Mouse (Mus musculus): ENCODE results near the gene Sstr2. TPM values are rescaled to one million over a fixed set of nuclear protein-coding genes. Genes with fewer than 3 reads are reported as not detected.

The Sstr2 gene
- total RNA-seq (2017): not detected in 2 replicates

DNA sequence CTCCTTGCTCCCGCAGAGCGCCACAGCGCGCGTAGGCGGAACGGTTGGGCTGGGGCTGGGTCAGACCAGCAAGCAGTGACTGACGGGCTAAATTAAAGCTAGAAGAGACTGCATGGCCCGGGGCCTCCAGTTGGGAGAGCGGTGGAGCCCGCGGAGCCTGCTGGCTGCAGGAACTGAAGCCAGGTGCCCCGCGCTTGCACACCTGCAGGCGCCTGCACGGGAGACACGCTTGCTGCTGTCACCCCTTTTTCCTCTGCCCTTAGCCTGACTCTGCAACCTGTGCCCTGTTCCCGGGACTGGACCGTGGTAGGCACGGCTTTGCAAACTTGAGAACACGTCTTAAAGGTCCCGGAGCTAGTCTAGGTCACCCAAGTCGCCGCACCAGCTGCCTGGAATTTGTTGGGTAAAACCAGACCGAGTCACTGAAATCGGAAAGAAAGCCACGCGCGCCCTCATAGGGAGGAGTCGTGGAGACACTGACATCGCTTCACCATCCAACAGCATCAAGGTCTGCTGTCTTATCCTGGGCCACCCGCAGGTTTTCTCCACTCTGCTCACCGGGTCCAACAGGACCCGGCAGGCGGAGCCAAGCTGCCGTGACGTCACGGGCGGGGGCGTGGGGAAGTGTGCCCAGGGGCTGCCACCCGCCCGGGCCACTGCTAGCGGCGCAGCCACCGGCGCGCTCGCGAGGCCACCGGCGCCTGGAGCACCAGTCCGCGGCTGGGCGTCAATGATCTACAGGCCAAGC, at the start of gene Sstr2:
TSS of gene Sstr2 (plus strand) at position 671 of the 748 bp plus-strand sequence.
- ATAC-seq (ENCODE audit: extremely low read depth, insufficient number of reproducible peaks, low FRiP score, poor library complexity, severe bottlenecking): peak; percentile 23; the same call in 1 of the 2 replicates

DNA sequence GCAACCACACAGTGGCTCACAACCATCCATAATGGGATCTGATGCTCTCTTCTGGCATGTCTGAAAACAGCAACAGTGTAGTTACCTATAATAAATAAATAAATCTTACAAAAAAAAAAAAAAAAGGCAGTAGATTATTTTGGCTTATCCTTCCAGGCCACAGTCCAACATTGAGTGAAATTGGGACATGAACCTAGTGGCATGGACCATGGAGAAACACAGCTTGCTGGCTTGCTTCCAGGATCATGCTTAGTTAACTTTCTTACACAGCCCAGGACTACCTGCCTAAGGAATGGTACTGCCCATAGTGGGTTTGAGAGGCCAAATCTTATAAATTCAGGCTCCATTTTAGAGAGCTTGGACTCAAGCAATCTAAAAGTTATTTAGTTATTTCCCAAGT, 47.5 kb upstream of the Sstr2 start:
- ATAC-seq (ENCODE audit: extremely low read depth, insufficient number of reproducible peaks, low FRiP score, poor library complexity, severe bottlenecking): no peak

DNA sequence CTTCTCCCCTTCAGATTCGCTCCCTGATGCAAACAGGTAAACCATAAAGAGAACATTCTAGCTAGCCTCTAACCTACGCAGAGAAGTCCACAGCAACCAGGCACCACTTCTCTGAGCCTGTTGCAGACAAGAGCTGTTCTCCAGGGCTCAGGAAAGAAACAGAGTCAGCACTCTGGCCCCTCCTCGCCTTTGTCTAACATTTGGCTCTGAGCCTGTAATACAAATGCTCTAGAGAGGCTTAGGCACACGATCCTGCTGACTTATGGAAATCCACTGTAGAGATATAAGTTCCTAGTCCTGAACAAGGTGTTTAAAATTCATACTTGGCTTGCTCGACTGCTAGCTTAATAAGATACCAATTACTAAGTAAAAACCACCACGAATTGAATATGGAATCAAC, 46.5 kb upstream of the Sstr2 start:
- ATAC-seq (ENCODE audit: extremely low read depth, insufficient number of reproducible peaks, low FRiP score, poor library complexity, severe bottlenecking): no peak

DNA sequence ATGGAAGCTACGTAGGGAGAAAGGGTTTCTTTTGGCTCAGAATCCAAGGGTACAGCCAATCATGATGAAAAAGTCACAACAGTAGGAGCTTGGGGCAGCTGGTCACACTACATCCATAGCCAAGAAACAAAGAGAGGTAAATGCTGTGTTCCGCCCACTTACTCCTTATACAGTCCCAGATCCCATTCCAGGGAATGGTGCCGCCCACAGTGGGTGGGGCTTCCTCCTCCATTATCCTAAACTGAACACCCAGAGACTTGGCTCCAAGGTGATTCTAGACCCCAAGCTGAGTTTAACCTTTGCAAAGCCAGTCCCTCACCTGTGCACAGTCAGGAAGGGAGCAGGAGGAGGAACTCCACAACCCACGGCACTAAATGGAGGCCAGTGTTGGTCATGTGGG, 41.9 kb upstream of the Sstr2 start:
- ATAC-seq (ENCODE audit: extremely low read depth, insufficient number of reproducible peaks, low FRiP score, poor library complexity, severe bottlenecking): no peak

DNA sequence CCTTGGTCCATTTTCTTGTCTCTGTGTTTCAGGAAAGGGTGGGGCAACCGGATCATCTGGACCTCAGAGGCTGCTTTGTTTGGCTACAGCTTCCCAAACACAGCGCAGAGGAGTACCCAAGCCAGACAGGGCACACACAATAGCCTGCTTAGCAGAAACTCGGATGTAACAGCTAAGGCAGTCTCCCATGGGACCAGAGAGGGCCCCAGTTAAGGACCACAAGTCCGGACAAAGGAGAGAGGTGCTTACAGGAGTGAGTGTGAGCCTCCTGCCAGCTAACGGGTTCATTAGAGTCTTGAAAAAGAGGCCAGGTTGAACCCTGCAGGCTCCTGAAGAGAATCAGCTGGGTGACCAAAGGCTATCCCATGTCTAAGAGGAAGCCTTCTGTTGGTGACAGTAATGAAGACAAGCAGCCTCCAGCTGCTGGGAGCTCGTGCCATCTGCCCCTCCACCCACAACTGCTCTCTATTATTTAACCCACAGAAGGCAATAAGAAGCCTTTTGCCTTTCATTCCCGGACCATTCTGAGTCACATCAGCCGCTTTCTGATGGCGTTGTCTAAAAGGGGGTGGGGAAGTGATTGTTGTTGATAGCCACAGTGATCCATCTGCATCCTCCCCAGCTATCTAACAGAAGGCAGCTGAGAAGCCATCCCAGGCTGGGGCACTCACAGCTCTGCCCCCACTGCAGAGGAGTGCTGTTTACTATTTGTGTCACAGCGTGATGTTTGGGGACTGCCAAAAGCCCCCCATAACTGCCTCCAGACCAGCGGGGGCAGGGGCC, 35.1 kb upstream of the Sstr2 start:
- ATAC-seq (ENCODE audit: extremely low read depth, insufficient number of reproducible peaks, low FRiP score, poor library complexity, severe bottlenecking): no peak

DNA sequence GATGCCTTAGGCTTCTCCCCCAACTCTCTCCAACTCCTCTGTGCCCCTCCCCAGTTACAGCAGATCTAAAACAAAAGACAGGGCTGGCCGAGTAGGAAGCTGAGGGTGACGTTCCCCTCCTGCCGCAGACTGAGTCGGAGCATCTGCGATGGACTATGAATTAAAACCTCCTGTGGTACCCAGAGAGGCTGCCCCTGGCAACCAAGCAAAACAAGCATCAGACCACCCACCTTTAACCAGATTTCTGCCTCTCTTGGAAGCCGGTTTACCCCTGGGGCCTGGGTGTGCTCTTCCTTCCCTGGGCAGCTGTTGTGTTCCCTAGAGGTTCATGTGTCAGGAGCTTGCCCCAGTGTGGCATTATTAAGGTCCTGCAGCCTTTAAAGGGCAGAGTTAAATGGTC, 32.7 kb upstream of the Sstr2 start:
- no peak for ATAC-seq (ENCODE audit: extremely low read depth, insufficient number of reproducible peaks, low FRiP score, poor library complexity, severe bottlenecking)

DNA sequence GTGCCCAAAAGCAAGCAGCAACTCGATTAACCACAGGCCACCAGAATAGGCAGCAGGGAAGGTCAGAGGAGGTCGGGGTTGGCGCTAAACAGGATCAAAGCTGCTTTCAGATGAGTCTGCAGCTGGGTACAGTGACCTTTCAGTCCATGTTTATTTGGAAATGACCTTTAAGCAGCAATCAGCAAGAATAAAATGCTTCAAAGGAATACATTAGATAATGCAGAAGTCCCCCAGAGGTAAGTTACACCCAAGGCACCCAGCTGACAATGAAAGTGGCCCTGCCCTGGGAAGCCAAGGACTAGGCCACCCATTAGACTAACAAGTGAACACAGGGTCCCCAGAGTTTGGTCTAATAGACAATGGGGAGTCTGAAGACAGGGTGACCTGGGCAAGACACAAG, 30.2 kb upstream of the Sstr2 start:
- ATAC-seq (ENCODE audit: extremely low read depth, insufficient number of reproducible peaks, low FRiP score, poor library complexity, severe bottlenecking): no peak

DNA sequence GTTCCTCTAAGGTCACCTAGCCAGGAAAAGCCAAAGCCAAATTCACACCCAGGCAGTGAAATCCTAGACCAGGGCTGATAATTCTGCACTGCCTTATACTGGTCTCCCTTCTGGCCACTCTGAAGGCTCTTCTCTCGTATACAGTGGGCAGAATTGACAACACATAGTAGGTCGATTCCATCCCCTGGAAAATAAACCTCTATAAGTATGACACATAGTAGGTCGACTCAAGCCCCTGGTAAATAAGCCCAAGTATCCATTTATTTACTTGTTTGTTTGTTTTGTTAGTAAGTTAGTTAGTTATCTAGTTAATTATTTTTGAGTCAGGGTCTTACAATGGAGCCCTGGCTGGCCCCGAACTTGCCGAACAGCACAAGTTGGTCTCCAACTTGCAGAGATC, 24.0 kb upstream of the Sstr2 start:
- no peak for ATAC-seq (ENCODE audit: extremely low read depth, insufficient number of reproducible peaks, low FRiP score, poor library complexity, severe bottlenecking)

DNA sequence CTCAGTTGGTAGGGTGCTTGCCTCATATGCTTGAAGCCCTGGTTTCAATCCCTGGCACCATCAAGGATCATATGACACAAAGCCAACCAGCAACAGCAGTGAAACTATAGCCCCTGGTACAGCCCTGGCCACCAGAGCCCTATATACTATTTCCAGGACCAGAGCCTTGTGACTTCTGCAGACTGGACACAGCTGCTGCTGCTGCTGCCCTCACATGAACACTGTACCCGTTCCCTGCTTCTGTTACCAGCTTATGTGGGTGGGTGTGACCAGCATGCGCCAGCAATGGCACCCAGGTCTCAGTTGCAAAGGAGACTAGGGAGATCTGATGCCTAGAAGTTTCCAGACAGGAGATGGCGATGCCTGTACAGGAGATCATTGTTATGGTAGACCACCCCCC, 21.5 kb upstream of the Sstr2 start:
- ATAC-seq (ENCODE audit: extremely low read depth, insufficient number of reproducible peaks, low FRiP score, poor library complexity, severe bottlenecking): no peak

DNA sequence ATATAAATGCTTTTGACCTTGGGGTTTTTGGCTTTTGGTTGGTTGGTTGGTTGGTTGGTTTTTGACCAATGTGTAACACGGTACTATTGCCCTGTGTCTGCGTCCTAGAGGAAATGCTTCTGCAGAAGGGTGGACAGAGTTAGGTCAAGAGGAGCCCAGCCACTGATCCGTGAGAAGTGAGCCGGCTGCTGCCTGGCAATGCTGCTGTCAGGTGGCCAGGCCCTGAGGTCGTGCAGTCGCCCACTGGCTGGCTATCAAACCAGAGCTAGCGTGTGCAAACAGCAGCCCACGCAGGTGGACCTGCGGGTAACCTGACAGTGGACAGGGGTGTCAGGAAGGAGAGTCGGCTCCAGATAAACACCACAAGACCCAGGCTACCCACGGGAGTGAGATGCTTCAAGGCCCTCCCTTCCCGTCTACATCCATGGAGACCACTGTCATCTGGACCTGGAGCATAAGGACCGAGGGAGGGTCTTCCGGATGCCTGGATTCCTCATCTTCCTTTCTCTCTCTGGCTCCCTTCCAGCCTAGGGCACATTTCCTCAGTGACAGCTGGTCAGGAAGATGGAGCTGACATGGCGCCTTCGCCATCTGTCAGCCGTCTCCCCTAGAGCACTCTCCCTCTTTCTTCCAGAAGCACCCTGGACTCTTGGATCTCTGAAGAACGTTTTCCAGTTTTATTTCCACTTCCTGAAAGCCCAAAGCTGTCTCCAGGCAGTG, 18.5 kb upstream of the Sstr2 start:
- ATAC-seq (ENCODE audit: extremely low read depth, insufficient number of reproducible peaks, low FRiP score, poor library complexity, severe bottlenecking): no peak

DNA sequence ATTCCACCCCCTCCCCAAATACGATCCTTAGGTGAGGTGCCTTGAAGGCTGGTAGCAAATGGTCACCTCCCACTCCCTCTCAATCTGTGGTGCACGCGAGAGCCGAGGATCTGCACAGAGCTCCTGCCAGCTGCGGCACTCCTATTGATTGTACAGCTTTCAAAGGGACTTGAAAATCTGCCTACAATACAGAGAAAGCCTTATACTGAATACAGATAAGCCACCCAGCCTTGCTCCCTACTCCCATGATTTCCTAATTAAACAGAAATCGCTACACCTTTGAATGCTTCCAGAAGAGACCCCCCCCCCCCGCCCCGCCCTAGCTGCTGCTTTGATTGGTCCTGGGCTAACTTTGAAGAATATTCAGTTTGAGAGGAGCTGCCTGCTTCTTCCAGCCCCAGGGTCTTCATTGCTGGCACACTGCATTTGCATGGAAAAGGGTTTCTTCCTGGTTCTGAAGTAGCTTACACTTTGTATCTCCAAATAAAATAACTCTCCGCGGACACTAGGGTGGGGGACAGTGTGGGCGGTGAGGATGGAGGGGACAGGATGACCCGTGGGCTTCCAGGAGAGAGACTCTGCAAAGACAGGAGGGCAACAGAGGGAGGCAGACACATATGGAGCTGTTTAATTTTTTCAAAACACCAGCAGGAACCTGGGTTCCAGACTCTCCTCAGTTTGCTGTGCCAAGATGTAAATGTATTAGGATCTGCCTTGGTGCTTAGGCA, 17.4 kb upstream of the Sstr2 start:
- no peak for ATAC-seq (ENCODE audit: extremely low read depth, insufficient number of reproducible peaks, low FRiP score, poor library complexity, severe bottlenecking)

DNA sequence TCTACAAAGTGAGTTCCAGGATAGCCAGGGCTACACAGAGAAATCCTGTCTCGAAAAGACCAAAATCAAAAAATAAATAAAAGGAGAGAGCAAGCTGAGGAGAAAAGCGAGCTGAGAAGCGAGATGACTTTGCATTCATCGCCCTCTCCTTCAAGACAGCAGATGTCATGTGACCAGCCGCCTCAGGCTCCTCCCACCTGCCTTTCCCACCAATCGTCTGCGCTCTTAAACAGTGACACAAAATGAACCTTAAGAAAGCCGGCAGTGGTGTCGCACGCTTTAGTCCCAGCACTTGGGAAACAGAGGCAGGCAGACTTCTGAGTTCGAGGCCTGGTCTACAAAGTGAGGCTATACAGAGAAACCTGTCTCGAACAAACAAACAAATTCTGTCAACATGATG, 11.6 kb upstream of the Sstr2 start:
- ATAC-seq (ENCODE audit: extremely low read depth, insufficient number of reproducible peaks, low FRiP score, poor library complexity, severe bottlenecking): no peak

DNA sequence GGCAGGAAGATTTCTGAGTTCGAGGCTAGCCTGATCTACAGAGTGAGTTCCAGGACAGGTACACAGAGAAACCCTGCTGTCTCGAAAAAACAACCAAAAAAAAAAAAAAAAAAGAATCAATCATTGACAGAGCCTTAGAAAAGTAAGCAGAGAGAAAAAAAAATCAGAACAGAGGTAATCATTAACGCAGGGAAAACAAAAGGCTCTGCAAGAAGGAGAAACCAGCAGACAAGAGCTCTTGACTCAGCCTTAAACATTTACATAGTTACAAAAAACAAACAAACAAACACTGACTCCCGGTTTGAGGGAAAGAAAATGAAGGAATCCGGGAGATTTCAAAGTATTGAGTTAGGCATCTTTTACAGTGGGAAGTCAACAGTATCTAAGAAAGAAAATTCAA, 9.6 kb upstream of the Sstr2 start:
- no peak for ATAC-seq (ENCODE audit: extremely low read depth, insufficient number of reproducible peaks, low FRiP score, poor library complexity, severe bottlenecking)

DNA sequence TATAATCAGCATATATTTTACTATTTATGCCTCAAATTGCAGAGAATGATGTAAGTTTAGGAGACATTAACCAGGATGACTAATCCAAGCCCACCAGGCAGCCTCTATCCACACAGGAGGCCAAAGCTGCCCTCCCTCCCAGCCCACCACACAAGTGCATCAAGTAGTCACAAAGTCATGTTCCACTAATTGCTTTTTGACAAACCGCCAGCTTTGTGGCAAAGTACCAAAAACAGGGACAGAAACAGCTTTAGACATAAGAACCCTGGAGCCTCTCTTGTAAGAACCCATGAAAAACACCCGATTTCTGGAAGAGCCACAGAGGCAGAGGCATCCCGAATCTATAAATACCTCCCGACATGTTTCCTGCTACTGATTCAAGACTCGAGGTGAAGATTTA, 8.9 kb upstream of the Sstr2 start:
- ATAC-seq (ENCODE audit: extremely low read depth, insufficient number of reproducible peaks, low FRiP score, poor library complexity, severe bottlenecking): no peak

DNA sequence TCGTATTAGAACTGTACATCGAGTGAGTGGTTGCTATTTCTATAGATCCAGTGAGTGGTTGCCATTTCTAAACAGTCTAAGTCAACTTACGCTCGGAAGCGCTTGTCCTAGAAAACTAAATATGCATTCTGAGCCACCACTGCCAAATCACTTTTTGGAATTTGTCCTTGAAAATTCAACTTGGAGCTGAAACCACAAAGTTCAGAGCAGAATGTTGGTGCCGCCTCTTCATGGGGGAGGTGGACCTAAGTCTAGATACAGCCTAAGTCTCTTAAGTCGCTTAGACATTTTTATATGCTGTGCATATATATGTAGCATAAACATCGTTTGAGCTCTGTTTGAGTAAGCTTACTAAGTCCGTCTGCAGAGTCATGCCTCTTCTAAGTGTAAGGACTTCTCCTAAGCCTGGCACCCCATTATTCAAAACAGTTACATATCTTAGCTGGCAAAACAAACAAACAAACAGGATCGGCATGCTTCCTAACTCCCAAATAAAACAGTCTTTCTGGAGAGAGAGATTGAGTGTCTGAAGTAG, 8.0 kb upstream of the Sstr2 start:
- no peak for ATAC-seq (ENCODE audit: extremely low read depth, insufficient number of reproducible peaks, low FRiP score, poor library complexity, severe bottlenecking)

DNA sequence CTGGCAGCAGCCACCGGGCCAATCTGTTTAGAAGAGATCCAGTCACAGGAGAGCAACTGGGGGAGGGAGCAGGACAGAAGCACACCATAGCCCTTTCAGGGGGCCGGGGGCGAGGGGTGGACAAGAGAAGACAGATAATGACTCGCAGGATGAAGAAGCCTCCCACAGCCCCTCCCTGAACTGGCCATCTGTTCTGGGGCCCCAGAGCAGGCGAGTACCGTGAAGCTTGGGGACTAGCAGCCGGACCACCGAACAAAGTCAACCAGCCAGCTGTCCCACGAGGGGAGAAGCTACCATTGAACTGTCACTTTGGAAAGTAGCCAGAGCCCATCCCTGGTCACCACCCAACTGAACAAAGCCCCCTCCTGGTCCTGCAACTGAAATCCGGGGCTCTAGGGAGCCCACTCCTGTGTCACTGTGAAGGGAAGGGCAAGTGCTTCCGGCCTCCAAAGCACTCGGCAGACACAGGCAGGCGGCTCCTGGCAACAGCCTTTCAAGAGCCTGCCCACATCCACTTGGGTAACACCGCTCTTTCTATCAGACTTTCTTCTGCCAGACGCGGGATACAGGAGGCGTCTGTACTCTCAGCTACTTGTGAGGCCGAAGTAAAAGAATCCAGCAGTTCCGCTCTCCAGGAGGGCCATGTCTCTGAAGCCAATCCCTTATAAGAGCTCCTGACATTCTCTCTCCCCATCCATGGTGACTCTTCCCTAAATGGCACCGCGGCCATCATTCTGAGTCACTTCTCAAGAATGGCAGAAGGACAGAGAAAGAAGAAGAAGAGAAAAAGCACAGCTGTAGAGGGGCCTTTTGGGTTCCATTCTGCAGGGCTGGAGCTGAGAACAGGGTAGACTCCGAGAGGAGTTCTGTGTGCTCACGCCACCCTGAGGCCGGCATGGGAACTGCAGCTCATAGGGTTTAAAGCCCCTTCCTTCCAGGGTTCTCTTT, 7.2 kb upstream of the Sstr2 start:
- ATAC-seq (ENCODE audit: extremely low read depth, insufficient number of reproducible peaks, low FRiP score, poor library complexity, severe bottlenecking): peak; percentile 74

DNA sequence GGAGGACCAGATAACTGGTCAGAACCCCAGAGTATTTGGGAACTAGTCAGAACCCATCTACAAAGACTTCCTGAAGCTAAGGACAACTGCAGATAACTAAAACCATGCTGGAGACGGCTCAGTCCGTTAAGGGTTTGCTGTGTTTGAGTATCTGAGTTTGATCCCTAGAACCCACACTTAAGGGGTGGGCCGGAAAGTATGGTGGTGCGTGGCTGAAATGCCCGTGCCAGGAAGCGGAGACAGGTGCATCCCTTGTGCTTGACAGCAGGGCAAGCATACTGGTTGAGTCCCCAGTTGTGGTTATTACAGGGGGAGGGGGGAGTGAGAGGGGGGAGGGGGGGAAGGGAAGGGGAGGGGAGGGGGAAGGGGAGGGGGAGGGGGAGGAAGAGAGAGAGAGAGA, 4.7 kb upstream of the Sstr2 start:
- no peak for ATAC-seq (ENCODE audit: extremely low read depth, insufficient number of reproducible peaks, low FRiP score, poor library complexity, severe bottlenecking)

All from neutrophil, adult 5-6 weeks (primary cell).